Mouse (Mus musculus) T-cell, adult 66 days (primary cell): ENCODE results near the gene Inip. TPM values are rescaled to one million over a fixed set of nuclear protein-coding genes. Genes with fewer than 3 reads are reported as not detected.

Source experiments
- total RNA-seq, 2 experiments: library from RNA; stranded (reverse); gene quantifications; 3 replicates in 1 of 2; 4 replicates in 1 of 2; pipeline ENCODE4 v1.2.4; 2023

Gene Inip
- 10 to 100 TPM; 32.8 to 35.8 TPM for total RNA-seq

DNA sequence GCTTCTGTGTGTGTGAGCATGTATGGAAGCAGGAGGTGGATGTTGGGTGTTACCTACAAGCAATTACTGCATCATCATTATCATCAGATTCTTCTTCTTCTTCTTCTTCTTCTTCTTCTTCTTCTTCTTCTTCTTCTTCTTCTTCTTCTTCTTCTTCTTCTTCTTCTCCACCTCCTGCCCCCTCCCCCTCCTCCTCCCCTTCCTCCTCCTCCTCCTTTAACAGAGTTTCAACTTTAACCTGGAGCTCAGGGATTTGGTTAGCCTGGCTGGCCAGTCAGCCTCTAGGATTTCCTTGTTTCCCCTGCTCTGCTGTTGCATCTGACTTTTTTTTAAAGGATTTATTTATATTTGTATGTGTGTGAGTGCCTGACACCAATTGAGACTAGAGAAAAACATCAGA is at the start of gene Inip:
TSS of gene Inip (minus strand) at position 101 of the 400 bp plus-strand sequence.

DNA sequence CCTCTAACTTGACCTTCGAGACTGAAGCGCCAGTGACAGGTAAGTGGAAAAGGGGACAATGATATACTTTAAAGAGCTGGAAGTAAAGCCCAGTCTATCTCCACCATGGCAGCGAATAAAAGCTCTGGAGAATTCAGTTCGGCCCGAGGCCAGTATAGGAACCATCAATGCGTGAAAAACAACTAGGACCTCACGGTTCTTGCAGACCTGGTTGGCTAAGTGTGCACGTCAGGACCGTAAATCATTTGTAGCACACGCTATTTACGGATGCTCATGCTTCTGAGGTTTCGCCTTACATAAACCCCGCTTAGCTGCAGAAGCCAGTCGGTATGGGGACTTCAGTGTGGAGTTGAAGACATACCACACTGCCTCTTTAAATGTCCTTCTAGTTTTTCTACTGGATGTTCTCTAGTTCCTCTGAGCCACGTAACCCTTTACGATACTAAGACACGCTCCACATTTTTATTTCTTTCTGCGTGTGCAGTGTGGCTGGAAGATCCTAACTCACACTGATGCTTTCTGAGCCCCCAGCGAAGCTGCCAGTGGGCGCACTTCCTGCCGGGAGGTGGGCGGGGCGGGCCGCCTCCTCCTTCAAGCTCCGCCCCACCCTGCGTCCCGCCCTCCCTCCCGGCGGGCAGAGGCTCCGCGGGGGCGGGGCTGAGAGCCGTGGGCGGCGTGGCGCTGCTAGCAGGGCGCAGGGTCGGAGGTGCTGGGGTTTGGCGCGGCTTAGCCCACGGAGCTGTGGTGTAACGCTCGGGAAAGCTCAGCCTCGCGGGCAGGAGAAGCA is 4.0 kb upstream of the Inip start, which contains the start of gene Snx30:
TSS of gene Snx30 (plus strand) at position 660 of the 787 bp plus-strand sequence.

Other genes starting within 250 kb of the Inip start
- gene Hsdl2, start 220.0 kb downstream of the Inip start, total RNA-seq: 10 to 100 TPM; 26.7 to 32.0 TPM
- 10 to 100 TPM in 1 of 2 experiments, 1 to 10 TPM in 1; 5.8 to 10.4 TPM for gene E130308A19Rik, start 175.4 kb downstream of the Inip start, total RNA-seq
- gene Snx30, start 4.3 kb upstream of the Inip start, total RNA-seq: 10 to 100 TPM; 13.5 to 18.0 TPM
- not detected for gene Slc46a2, start 113.5 kb upstream of the Inip start, total RNA-seq
- not detected for gene Mup4, start 159.1 kb upstream of the Inip start, total RNA-seq
- not detected for gene Mup6, start 162.7 kb upstream of the Inip start, total RNA-seq